Mouse (Mus musculus) testis, adult 2 months (tissue): ENCODE data around the gene Rsph1.

Source experiments
- CTCF ChIP-seq: fragments of 200-500 bp; IDR thresholded peaks from 2 replicates; pipeline ENCODE4 v1.5.1; 2012; ENCODE audit warnings: low read depth, mild to moderate bottlenecking, inconsistent platforms, low read length, moderate library complexity; ENCODE audit not compliant: control insufficient read depth, insufficient read depth, insufficient replicate concordance
- POLR2A ChIP-seq: fragments of 200-500 bp; IDR thresholded peaks from 2 replicates; pipeline ENCODE4 v1.6.1; 2012; ENCODE audit warnings: low read depth, mild to moderate bottlenecking, inconsistent platforms, low read length, moderate library complexity; ENCODE audit not compliant: control insufficient read depth

- no peak for TF ChIP-seq CTCF
- TF ChIP-seq POLR2A: no peak
These were observed 11.4 kb downstream of the Rsph1 start for GRCm38 (mm10) chr17:31265831-31266230.
